Mouse (Mus musculus) frontal cortex, adult (tissue): ENCODE data around the gene Syngr1.

Experiments used
- ATAC-seq: cut with Nextera tagmentation; 2 replicates; pipeline ENCODE4 v1.9.2; 2017; ENCODE audit warnings: mild to moderate bottlenecking, moderate library complexity, mixed read lengths; ENCODE audit not compliant: low TSS enrichment

Gene Syngr1

DNA sequence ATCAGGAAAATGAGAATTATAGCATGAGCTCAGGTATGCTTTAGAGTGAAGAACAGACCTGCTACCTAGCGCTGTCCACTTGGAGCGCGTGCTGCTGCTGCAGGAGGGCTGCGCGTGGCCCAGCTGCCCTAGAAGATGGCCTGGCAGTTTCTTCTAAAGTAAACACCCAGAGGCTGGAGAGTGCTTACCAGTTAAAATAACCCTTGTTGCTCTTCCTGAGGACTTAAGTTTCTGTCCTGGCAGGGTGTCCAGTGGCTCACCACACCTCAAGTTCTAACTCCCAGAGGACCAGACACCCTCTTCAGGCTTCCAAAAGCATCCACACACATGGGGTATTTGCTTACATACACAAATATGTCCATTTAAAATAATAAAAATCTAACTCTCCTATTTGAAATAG, 54.3 kb downstream of the Syngr1 start:
- ATAC-seq: no peak

DNA sequence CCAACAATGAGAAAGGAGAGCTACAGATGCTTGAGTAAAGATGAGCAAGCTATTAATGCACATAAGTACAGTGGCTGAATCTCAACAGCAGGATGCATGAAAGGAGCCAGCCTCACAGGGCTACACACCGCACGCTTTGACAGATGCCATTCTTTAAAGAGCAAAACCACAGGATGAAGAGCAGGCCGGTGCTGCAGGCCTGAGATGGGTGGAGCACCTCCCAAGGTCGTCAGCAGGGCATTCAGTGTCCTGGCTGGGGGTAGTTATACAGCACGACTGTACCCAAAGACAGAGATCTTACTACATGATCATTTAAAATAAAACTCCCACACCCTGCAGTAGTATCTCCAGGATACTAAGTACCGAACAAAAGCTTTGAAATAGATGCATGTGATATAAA, 55.0 kb downstream of the Syngr1 start:
- ATAC-seq: no peak

GRCm38 (mm10) chr15:80147090-80147489, 56.0 kb downstream of the Syngr1 start:
- ATAC-seq: no peak

DNA sequence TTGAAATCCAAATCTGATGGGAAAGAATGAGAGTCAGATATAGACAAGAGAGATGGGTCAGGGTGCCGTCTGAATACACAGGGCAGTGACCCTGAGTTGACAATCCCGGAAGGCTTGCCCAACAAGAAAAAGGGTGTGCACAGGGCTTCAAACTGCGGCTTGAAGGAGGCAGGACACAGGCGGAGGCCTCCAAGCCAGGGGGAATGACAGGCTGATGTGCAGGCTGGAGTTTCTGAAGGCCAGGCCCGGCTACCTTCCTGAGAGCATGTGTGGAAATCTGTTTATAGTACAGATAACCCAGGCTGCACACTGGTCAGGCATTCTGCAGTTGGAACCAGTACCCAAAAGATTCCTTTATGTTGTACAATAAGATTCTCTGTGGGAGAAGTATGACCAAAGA, 56.4 kb downstream of the Syngr1 start:
- no peak for ATAC-seq

- ATAC-seq: no peak
Measured at GRCm38 (mm10) chr15:80148565-80148964, 57.4 kb downstream of the Syngr1 start.

DNA sequence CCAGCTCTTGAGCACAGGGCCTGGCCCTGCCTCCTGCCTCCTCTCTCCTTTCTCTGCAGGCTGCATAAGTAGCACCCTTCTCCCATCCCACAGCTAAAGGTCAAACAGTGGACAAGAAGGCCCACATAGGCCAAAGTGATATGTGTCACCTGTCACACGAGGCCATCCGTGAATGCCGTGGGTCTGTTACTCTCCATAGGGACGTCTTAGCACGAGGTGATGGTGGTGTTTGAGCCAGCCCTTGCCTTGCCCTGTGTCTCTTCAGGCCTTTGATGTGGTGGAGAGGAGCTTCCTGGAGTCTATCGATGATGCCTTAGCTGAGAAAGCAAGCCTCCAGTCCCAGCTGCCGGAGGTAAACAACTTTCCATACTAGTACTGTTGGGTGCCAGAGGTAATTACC, 58.4 kb downstream of the Syngr1 start:
- no peak for ATAC-seq

- ATAC-seq: no peak
Measured at GRCm38 (mm10) chr15:80152663-80153062, 61.5 kb downstream of the Syngr1 start.

GRCm38 (mm10) chr15:80153757-80154156, 62.6 kb downstream of the Syngr1 start:
- ATAC-seq: no peak

DNA sequence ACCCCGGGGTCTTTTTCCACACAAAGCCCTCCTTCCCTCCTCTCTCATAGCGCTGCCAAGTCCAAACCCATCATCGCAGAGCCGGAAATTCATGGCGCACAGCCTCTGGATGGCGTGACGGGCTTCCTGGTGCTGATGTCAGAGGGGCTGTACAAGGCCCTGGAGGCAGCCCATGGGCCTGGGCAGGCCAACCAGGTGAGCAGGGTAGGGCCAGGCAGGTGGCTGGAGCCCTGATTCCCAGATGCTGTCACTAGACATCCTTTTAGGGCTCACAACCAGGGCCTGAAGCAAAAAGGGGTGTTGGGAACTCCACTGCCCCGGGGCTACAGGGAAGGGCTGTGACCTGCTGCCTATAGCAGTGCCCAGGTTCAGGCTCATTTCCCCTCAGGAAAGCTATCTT, 64.6 kb downstream of the Syngr1 start:
- ATAC-seq: no peak

DNA sequence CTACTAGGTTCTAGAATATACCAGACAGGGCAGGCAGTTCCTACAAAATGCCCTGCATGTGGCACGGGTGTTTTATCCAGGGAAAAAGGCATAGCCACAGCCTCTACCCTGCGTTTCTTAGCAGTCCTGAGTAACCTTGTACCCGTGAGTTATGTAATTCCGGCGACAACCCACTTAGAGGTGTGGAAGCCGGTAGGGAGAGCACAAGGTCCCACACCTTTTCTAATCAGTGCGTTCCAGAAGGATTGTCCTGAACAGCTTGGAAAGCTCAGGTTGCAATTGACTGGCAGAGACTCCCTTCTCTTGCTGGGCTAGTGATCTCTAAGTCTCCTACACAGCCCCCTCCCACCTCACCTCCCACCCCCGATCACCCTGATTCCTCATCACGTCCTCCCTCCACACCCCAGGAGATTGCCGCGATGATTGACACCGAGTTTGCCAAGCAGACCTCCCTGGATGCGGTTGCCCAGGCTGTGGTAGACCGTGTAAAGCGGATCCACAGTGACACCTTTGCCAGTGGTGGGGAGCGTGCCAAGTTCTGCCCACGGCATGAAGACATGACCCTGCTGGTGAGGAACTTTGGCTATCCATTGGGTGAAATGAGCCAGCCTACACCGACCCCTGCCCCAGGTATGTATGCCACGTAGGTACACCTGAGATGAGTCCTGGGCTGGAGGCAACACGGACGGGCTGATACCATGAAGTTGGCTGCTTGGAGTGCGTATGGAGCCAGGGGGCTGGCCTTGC, 66.2 kb downstream of the Syngr1 start:
- ATAC-seq: no peak

- no peak for ATAC-seq
Measured at GRCm38 (mm10) chr15:80158001-80158706, 67.0 kb downstream of the Syngr1 start.

GRCm38 (mm10) chr15:80158707-80159090, 67.6 kb downstream of the Syngr1 start:
- ATAC-seq: no peak

DNA sequence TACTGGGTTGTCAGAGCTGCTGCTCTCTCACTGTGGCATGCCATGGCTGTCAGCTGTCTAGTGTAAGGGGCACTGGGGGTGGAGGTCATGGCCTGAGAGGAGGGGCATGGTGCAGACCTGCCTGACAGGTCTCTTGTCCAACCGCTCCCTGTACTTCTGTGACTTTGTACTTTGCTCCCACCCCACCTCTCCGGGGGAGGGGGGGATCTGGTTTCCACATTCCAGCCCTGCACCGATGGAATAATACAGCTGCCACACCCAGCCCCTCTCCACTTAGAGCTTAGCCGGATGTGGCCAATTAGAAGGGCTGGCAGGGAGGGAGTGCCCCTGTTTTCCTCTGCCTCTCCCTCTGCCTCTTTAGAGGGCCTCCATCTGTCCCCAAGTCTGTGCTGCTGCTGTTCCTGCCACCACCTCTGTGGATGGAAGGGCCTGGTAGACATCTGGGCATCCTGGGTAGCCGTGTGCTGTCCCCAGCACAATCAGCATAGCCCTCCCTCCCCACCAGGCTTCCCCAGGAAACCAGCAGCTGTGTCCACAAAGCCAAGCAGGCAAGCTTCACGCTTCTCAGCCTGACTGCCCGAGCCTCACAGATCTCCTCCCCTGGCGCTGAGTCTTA, 68.3 kb downstream of the Syngr1 start:
- ATAC-seq: peak; percentile 38

- ATAC-seq: no peak
Measured at GRCm38 (mm10) chr15:80160223-80160622, 69.1 kb downstream of the Syngr1 start.

DNA sequence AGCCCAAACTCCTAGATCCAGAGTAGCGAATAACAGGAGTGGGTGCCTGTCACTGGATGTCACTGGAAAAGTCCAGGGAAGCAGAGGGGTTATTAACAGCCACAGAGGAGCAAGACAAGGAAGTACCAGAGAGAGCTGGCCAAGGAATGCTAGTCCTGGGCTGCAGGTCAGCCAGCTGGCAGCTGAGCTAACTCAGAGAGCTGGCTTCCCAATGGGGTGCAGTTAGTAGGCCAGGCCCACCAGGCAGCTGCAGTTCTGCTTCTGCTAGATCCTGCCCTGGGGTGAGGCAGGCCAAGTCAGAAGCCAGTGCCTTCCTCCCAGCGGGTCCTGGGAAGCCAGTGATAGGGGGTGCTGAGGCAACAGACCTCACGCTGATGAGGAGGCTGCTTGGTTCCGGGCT, 69.6 kb downstream of the Syngr1 start:
- ATAC-seq: no peak

DNA sequence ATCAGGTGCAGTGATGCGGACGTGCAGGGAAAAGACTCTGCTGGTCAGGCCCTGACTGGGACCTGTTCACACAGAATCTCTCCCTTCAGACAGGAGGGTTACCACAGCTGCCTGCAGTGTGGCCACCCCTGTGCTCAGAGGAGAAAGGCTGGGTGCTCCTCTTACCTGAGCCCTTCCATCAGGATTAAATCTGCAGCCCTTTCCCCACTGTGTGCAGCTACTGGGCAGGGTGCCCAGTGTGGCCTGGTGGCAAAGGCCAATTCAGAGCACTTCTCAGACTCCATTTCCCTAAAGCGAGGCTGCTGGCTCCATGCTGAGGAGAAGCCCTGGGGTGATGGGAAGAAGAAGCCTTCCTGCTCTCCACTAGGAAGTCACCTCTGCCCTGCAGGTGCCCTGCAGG, 70.1 kb downstream of the Syngr1 start:
- no peak for ATAC-seq

GRCm38 (mm10) chr15:80162401-80162964, 71.3 kb downstream of the Syngr1 start:
- no peak for ATAC-seq

DNA sequence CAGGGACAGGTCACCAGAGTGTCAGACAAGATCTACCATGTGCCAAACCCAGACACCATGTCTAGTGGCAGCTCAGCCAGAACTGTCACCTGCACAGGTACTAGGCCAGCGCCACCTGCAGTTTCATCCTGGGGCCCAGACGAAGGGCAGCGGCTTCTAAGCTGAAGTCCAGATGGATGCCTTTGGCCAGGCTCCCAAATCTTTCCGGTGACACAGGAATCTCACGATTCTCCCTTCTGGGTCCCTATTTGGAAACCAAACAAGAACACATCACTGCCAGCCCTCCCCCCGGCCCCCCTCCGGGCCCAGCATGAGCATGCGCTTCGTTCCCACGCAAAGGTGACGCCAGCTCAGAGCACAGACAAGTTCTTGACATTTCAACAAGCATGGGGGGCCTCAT, 72.1 kb downstream of the Syngr1 start:
- peak; percentile 29; the same call in 1 of the 2 replicates for ATAC-seq

DNA sequence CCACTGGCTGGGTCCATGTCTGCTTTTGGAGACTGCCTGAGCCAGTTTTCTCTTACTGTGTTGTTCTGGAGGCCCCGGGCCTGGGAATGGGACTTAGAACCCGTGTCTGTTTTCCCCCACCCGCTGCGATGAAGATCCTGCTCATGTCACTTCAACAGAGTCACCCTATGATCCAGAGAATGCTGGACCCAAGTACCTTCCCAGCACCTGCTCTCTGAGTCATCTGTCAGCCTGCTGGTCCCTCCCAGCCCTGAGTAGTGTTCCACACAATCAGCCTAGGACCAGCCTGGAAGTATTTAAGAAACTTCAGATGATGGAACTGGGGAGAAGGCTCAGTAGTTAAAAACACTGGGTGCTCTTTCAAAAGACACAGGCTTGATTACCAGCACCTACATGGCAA, 72.6 kb downstream of the Syngr1 start:
- no peak for ATAC-seq

- peak; percentile 17 for ATAC-seq
Measured at GRCm38 (mm10) chr15:80165396-80165795, 74.3 kb downstream of the Syngr1 start.
